Mouse (Mus musculus) bone marrow macrophage, adult 2 months (primary cell): ENCODE measurements around the gene Atp5e. TPM values are rescaled to one million over a fixed set of nuclear protein-coding genes. Genes with fewer than 3 reads are reported as not detected.
A peak's percentile ranks its signal among the peaks of the same experiment; 100 is the strongest.

Experiments used
- H3K27ac ChIP-seq: 2 replicates; pipeline ENCODE4 v1.5.1; 2012; ENCODE audit warnings: low read depth, low read length; ENCODE audit not compliant: insufficient read depth
- H3K4me1 ChIP-seq: 2 replicates; pipeline ENCODE4 v1.6.1; 2012; ENCODE audit warnings: low read length; ENCODE audit not compliant: control insufficient read depth, insufficient read depth
- H3K4me3 ChIP-seq: 2 replicates; pipeline ENCODE4 v1.5.1; 2012; ENCODE audit warnings: mild to moderate bottlenecking, low read length, moderate library complexity; ENCODE audit not compliant: insufficient read depth
- CTCF ChIP-seq: IDR thresholded peaks from 2 replicates; pipeline ENCODE4 v1.5.1; 2012; ENCODE audit warnings: low read depth, mild to moderate bottlenecking, low read length, moderate library complexity
- POLR2A ChIP-seq: IDR thresholded peaks from 2 replicates; pipeline ENCODE4 v1.6.1; 2012; ENCODE audit warnings: mild to moderate bottlenecking, low read depth, low read length, borderline replicate concordance
- polyA plus RNA-seq: library from polyadenylated mRNA; stranded (reverse); fragments of >200 nt; gene quantifications from 2 replicates; pipeline ENCODE4 v1.2.4, GENCODE M21; 2012; ENCODE audit not compliant: missing spikeins, insufficient read depth, insufficient read length

Gene Atp5e
- polyA plus RNA-seq, 1 experiment, result 460 TPM

DNA sequence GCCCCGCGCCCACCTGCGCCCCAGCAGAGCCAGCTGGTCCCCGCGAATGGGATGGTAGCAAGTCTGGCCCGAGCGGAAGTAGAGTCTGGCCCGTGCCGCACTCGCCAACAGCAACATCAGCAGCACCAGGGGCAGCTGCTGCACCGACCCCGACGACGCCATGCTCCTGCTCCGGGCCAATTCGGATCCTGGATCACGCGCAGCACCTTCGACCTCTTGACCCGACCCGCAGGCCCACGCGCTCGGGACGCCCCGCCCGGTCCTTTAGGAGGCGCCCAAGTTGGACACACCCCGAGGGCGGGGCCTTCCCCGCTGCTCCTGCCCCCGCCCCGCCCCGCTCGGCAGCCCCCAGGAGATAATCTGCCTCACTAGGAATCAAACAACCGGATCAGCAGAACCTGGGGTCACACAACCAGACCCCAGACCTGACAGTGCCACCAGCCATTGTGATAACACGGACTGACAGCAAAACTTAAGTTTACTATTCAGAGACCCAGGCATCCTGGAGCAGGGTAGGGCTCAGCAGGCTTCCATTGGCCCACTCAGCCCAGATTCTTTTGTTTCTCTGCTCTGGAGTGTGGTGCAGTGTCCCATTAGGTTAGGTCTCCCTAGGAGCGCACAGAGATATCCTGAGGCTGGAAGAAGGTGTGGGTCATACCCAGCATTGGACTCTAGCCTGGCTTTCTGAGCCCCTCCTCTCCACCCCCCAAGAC, 25.0 kb downstream of the Atp5e start, which contains the start of gene Ctsz:
Gene Ctsz (minus strand): TSS at position 303 of the 713 bp plus-strand sequence.
- peak within 1 kb of the TSS; percentile 67 for H3K4me3 ChIP-seq
- H3K4me1 ChIP-seq, result peaks cover 46% of the 10 kb centered on the region
- TF ChIP-seq POLR2A (no peak; the same call in 1 of the 2 replicates), CTCF (no peak)
- peak within 1 kb of the TSS; percentile 97 for H3K27ac ChIP-seq

DNA sequence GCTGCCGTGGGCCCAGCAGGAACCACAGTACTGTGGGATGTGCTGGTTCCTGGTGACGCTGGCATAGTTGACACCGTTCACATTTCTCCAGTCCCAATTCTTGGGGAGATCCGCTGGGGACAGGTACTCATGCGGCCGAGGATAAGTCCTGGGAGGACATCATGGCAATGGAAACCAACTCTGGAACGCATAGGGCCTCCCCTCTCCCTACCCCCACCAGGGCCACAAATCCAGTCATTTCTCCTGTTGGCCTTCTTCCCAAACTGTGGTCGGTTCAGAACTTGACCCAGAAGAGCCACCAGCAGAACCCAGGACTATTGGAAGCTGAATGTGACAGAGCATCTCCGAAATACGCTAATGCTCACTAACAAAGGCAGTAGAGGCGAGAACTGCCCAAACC, 25.7 kb downstream of the Atp5e start:
- Histone ChIP-seq H3K4me3 (peak overlapping the region; percentile 67), H3K27ac (peak overlapping the region; percentile 92), H3K4me1 (peaks cover 48% of the 10 kb centered on the region)
- no peak for TF ChIP-seq CTCF
- TF ChIP-seq POLR2A, result no peak

DNA sequence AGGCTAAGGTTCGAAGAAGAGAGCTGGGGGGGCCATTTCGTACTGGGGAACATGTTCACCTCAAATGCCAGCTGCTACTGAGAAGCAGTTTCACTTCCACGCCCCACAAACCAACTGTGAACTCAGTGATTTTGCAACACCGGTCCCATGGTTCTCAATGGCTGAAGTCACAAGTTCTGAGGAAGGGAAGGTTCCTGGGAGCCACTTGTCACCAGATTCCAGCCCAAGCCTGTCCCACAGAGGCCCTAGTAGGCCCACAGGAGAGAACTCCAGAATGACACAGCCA, 26.3 kb downstream of the Atp5e start:
- peak overlapping the region; percentile 92 for H3K27ac ChIP-seq
- H3K4me1 ChIP-seq, result peaks cover 49% of the 10 kb centered on the region
- TF ChIP-seq POLR2A, result no peak; the same call in 1 of the 2 replicates
- no peak for TF ChIP-seq CTCF
- H3K4me3 ChIP-seq, result peak overlapping the region; percentile 67

DNA sequence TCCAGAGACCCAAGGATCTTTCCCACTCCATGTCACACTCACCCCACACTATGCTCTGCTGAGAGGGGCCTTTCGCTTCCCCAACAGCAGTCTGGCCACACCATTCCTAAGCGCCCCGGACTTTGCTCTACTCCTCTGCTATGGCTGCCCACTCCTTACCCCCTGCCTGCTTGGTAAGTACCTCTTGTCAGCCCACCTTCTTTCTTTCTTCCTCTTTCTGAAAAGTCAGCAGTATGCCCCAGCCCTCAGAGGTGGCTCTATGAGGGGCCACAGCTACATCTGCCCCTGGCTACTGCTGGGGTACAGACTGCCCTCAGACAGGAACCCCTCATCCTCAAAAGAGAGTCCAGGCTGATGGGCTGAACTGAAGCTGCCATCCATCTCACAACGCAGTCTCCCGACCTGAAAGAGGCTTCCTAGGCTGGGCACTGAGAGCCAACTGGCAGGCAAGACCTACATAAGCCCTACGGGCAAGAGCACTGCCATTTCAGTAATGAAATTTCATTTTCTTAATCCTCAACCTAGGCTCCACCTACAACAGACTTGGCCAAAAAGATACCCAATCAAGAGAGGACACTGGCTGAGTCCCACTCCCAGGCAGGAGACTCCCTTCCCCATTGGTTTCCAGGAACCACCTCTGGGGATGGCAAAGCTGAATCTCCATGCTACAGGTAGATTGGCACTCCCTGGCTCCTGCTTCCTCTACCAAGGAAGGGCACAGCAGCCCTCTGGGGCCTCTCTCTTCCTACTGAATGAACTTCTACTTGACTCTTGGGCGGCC, 26.8 kb downstream of the Atp5e start:
- Histone ChIP-seq H3K27ac (peak overlapping the region; percentile 92), H3K4me3 (peak overlapping the region; percentile 67), H3K4me1 (peaks cover 52% of the 10 kb centered on the region)
- TF ChIP-seq CTCF (no peak), POLR2A (no peak)

DNA sequence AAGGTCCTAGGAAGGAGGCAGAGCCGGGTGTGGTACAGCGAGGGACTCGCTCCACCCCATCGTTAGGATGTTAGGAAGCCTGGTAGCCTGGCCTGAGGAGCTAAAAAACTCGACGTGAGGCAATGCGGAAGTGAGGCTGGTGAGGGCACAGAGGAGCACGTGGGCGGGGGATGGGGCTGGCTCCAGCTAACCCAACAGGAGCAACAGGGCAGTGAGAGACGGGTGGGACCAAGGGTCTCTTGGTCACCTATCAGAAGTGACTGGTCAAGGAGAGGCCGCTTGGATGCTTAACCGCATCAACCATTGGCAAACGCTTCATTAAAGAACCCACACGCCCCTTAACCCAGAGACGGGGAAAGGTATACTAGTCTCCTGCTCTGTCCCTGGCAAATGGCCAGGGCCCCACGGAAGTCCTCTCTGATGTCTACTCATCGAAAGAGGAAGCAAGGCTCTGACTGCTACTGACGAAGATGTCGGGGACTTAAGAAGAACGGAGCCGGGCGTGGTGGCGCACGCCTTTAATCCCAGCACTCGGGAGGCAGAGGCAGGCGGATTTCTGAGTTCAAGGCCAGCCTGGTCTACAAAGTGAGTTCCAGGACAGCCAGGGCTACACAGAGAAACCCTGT, 27.7 kb downstream of the Atp5e start:
- Histone ChIP-seq H3K4me3 (peak overlapping the region; percentile 67), H3K27ac (peak overlapping the region; percentile 92), H3K4me1 (peaks cover 44% of the 10 kb centered on the region)
- TF ChIP-seq POLR2A (no peak), CTCF (no peak)

DNA sequence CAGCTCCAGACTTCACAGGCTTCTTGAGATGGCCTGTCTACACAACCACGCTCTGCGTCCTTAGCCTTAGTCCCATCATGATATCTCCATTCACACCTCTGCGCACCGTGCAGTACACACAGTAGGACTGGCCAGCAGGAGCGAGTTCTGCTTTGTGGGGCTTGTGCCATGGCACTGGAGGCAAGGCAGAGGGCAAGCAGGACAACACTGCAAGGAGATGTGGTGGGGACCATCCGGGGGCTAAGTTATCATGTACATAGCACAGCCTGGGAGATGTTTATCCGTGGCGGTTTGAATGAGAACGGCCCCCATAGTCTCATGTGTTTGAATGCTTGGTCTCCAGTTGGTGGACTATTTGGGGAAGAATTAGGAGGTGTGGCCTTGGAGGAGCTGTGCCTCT, 29.0 kb downstream of the Atp5e start:
- H3K4me3 ChIP-seq, result peak overlapping the region; percentile 12; the same call in 1 of the 2 replicates
- peaks cover 35% of the 10 kb centered on the region for H3K4me1 ChIP-seq
- TF ChIP-seq POLR2A, result no peak
- peak overlapping the region; percentile 2 for H3K27ac ChIP-seq

DNA sequence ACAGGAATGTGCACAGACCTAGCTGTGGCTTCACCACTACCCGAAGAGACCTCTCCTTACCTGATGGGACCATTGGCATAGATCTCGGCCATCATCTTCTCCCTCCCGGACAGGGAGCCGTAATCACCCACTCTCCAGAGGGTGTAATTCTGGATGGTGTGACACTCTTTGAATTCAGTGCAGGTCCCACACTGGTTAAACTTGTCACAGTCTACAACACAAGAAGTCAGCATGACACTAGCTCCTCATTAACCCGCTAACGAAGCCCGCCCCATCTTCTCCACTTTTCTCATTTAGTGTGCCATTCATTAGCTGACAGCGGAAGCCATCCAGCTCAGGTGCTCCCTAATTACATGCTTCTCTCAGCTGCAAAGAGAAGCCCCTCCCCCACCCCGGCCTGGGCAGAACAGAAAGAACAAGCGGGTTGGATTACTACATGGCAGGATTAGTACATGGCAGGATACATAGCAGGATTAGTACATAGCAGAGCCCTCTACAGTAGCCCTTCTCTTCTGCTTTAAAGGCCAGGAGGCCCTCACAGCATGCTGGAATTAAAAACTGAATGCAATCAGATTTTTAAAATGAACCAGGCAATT, 34.8 kb downstream of the Atp5e start:
- no peak overlapping the region for H3K4me3 ChIP-seq
- no peak for TF ChIP-seq POLR2A
- no peak for TF ChIP-seq CTCF
- H3K27ac ChIP-seq, result no peak overlapping the region
- H3K4me1 ChIP-seq, result peaks cover 12% of the 10 kb centered on the region

DNA sequence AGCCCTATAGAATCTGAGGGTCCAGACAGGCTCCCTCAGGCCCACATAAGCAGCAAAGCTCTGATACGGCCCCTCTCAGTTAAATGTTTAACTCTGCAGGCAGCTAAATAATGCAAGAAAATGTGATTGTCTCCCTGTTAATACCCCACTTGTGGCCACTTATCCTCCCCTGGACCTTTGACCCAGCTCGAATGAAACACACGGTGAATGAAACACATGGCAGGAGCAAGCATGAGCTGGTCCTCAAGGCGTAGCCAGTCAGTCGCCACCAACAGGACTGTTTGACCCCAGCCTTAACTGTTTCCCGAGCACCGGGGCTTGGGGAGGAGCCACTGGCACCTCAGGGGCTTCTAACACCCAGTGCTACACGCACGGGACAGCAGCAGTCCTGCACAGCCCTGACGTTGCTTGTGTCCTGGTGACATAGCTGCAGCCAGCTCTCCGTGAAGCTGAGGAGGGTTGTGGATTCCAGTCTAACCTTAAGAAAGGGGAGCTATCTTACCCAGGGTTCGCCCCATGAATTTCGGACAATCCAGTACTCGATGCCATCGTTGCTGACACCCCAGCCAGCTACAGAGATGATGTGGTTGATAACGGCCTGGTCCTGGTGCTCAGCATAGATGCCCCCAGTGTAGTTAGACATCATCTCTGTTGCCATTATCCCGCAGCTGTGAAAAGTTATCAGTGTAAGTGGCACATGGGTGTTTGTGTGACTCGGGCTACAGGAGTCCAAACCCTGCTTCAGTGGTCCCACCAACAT, 35.6 kb downstream of the Atp5e start:
- Histone ChIP-seq H3K4me1 (peaks cover 7% of the 10 kb centered on the region), H3K27ac (no peak overlapping the region), H3K4me3 (no peak overlapping the region)
- TF ChIP-seq CTCF (no peak), POLR2A (no peak)

DNA sequence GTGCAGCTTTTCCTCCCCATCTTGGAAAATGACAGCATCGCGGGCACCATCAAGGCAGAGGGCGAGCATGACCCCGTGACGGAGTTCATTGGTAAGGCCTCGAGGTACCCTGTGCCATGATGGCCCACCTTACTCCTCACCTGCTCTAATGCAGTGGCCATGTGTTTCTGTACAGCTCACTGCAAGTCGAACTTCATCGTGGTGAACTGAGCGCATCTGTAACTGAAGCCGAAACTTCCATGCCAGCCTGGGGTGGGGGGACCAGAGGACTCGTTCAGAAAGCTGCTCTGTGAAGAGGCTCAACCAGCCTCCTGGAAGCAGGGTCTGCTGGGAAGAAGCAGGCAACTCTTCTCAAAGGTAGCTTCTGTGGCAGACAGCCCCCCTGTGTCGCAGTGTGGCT, 37.0 kb downstream of the Atp5e start:
- no peak for TF ChIP-seq CTCF
- H3K27ac ChIP-seq, result no peak overlapping the region
- no peak overlapping the region for H3K4me3 ChIP-seq

More for the DNA sequence above, 37.0 kb downstream of the Atp5e start:
- H3K4me1 ChIP-seq, result no peaks in the 10 kb centered on the region
